Mouse (Mus musculus): ENCODE measurements around the gene Zfp771.

Zfp771 gene

GRCm38 (mm10) chr7:127255008-127255407 is 10.9 kb downstream of the Zfp771 start:
- DNase-seq = no peak

GRCm38 (mm10) chr7:127255965-127256364 is 11.9 kb downstream of the Zfp771 start:
- DNase-seq = no peak

- DNase-seq = no peak
These were observed 12.4 kb downstream of the Zfp771 start for GRCm38 (mm10) chr7:127256518-127256917.

GRCm38 (mm10) chr7:127259186-127259905 is 15.3 kb downstream of the Zfp771 start:
- no peak for DNase-seq

GRCm38 (mm10) chr7:127260309-127261111 is 16.4 kb downstream of the Zfp771 start, which contains the start of gene Dctpp1:
Gene Dctpp1, minus strand, starts transcription at chr7:127260709.
- peak; percentile 96 to 97 for DNase-seq

- peak in 1 of 2 experiments; percentile 33 for DNase-seq
These were observed 18.3 kb downstream of the Zfp771 start for GRCm38 (mm10) chr7:127262218-127262961.

- no peak for DNase-seq
These were observed 19.5 kb downstream of the Zfp771 start for GRCm38 (mm10) chr7:127263526-127263925.

- no peak for DNase-seq
These were observed 26.2 kb downstream of the Zfp771 start for GRCm38 (mm10) chr7:127270256-127270655.

GRCm38 (mm10) chr7:127270666-127271065 is 26.6 kb downstream of the Zfp771 start:
- DNase-seq = no peak

- DNase-seq = no peak
These were observed 27.0 kb downstream of the Zfp771 start for GRCm38 (mm10) chr7:127271093-127271492.

- DNase-seq = no peak
These were observed 28.5 kb downstream of the Zfp771 start for GRCm38 (mm10) chr7:127272566-127272965.

- DNase-seq = peak in 1 of 2 experiments; percentile 60
These were observed 29.2 kb downstream of the Zfp771 start for GRCm38 (mm10) chr7:127273118-127273923.

- DNase-seq = peak; percentile 97 to 99
These were observed 30.1 kb downstream of the Zfp771 start, which contains the start of gene Sephs2 for GRCm38 (mm10) chr7:127273925-127274789. Gene Sephs2, minus strand, starts transcription at chr7:127274055.

- no peak for DNase-seq
These were observed 32.5 kb downstream of the Zfp771 start for GRCm38 (mm10) chr7:127276519-127276961.

- peak; percentile 23 to 47 for DNase-seq
These were observed 34.2 kb downstream of the Zfp771 start for GRCm38 (mm10) chr7:127278311-127278710.

GRCm38 (mm10) chr7:127280092-127280491 is 36.0 kb downstream of the Zfp771 start:
- DNase-seq = no peak

- no peak for DNase-seq
These were observed 37.0 kb downstream of the Zfp771 start for GRCm38 (mm10) chr7:127281114-127281513.

- no peak for DNase-seq
These were observed 38.1 kb downstream of the Zfp771 start for GRCm38 (mm10) chr7:127282190-127282589.

GRCm38 (mm10) chr7:127285154-127285553 is 41.1 kb downstream of the Zfp771 start:
- DNase-seq = no peak

- no peak for DNase-seq
These were observed 43.9 kb downstream of the Zfp771 start for GRCm38 (mm10) chr7:127287940-127288339.

GRCm38 (mm10) chr7:127289306-127289705 is 45.2 kb downstream of the Zfp771 start:
- DNase-seq = no peak
